16 mouse cellular contexts compared by ENCODE assay signal in genomic region chr14:54428421-54428820, GRCm38 (mm10).
"Had no signal": no experiment of that assay in that cellular context is flagged by ENCODE, and none has a peak within 500 bp of the region (broad histone marks: within the 10 kb centered on the region; RNA-seq: fewer than 3 reads in every experiment).

No protein-coding gene starts in this region.

- H3K27ac ChIP-seq: kidney, postnatal 0 days; layer of hippocampus, adult 2 months had no signal

- H3K27me3 ChIP-seq: limb, embryonic 15.5 days had no signal

- H3K4me2 ChIP-seq: limb, embryonic 15.5 days had no signal

- H3K4me3 ChIP-seq: layer of hippocampus, adult 2 months; limb, embryonic 15.5 days had no signal

- ATAC-seq: midbrain, embryonic 16.5 days had no signal

- H3K9me3 ChIP-seq: limb, embryonic 15.5 days; midbrain, embryonic 12.5 days; neural tube, embryonic 13.5 days had no signal

- DNase-seq: kidney, adult 11 months; kidney, adult 9 months; kidney, postnatal 4 days; left cerebral cortex, postnatal 4 days; lung, adult 18-20 months; lung, postnatal 14 days; retina, postnatal 1 day; right cerebral cortex, postnatal 4 days; spleen, adult 18-20 months; thymus, postnatal 36 days had no signal

- H3K9ac ChIP-seq: limb, embryonic 15.5 days; midbrain, embryonic 12.5 days; neural tube, embryonic 13.5 days had no signal
